Mouse (Mus musculus): Measurements from ENCODE around the gene Dolpp1.

GRCm38 (mm10) chr2:30401581-30401980 lies 9.5 kb downstream of the Dolpp1 start:
- TF ChIP-seq CTCF (IDR thresholded peaks at IDR 0.05; ENCODE audit: low read depth): no peak
- no peak for TF ChIP-seq EP300 (IDR thresholded peaks at IDR 0.05; ENCODE audit: low read depth)

All from liver, postnatal 0 days (tissue).